Mouse (Mus musculus): ENCODE measurements around the gene Tmeff2. TPM values are rescaled to one million over a fixed set of nuclear protein-coding genes. Genes with fewer than 3 reads are reported as not detected.

The Tmeff2 gene
- polyA plus RNA-seq, 1 experiment, result 0.55 TPM

DNA sequence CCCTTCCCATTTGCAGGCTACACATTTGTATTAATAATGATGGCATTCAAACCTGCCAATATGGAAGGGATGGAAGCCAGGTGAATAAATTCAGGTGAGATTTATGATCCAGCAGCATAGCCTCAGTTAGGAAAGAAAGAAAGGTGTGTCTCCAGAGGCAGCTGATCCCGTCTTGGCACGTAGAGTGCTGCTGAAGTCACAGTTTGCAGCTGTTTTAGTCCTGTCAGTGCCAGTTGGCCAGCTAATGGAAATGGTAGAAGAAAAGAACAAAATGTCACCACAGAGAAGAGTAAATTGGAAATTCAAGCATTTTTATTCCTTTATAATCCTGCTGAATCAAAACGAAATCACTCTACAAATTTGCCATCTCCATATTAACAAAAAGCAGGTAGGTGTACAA lies 99.3 kb downstream of the Tmeff2 start:
- WGBS, result 86% methylated on average over 3 of the region's 3 CpGs

DNA sequence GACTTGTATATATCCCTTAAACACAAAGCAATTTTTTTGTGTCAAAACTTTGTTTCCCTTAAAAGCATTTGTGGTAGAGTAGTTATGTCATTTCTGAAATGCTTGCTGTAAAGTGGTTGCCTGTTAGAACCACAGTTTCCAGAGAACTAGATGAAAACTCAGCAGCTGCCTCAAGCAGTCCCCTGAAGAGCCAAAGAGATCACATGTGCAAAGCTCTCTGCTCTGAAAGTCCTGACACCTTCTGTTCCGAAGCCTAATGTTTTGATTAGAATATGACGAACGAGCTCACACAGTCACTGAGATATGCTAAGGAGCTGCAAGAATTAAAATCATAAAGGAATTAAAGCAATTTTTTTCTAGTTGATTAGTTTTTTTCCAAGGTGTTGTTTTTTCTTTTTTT lies 107.9 kb downstream of the Tmeff2 start:
- no peak overlapping the region for H3K27ac ChIP-seq (ENCODE audit: control insufficient read depth, insufficient read depth, low read length)

More for the DNA sequence above, 99.3 kb downstream of the Tmeff2 start:
- H3K27me3 ChIP-seq (ENCODE audit: control insufficient read depth, insufficient read depth, low read length), result no peaks in the 10 kb centered on the region
- H3K4me1 ChIP-seq (replicated peaks; ENCODE audit: control insufficient read depth, insufficient read depth, low read length), result no peaks in the 10 kb centered on the region
- DNase-seq, result no peak
- H3K36me3 ChIP-seq (ENCODE audit: control insufficient read depth, insufficient read depth, low read length), result no peaks in the 10 kb centered on the region
- TF ChIP-seq CTCF (IDR thresholded peaks at IDR 0.05; ENCODE audit: borderline replicate concordance, control insufficient read depth, extremely low read depth, insufficient read depth, low read length, poor library complexity) (no peak), POLR2A (IDR thresholded peaks at IDR 0.05; ENCODE audit: control insufficient read depth, extremely low read depth, insufficient read depth, low read length, poor library complexity) (no peak)
- H3K27ac ChIP-seq (ENCODE audit: control insufficient read depth, insufficient read depth, low read length), result no peak overlapping the region
- H3K4me3 ChIP-seq (ENCODE audit: control insufficient read depth, insufficient read depth, low read length), result no peak overlapping the region

DNA sequence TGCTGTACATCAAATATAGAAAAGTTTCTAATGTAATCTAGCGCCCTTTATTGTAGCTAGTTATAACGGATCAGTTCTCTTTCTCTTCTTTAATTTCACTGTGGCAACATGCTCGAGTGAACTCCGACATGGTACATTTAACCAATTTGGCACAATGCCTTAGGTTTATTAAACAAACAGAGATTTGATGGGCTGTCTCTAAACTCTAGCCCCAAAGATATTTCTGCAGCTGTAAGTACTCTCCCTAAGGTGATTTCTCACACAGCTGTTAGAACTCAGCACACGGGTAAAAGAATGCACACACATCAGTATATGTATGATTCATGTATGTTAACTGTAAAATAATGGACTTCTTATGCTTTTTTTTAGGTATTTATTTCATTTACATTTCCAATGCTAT lies 139.8 kb downstream of the Tmeff2 start:
- no peak for DNase-seq
- Histone ChIP-seq H3K4me3 (ENCODE audit: control insufficient read depth, insufficient read depth, low read length) (no peak overlapping the region), H3K27me3 (ENCODE audit: control insufficient read depth, insufficient read depth, low read length) (no peaks in the 10 kb centered on the region), H3K27ac (ENCODE audit: control insufficient read depth, insufficient read depth, low read length) (no peak overlapping the region), H3K36me3 (ENCODE audit: control insufficient read depth, insufficient read depth, low read length) (no peaks in the 10 kb centered on the region), H3K4me1 (replicated peaks; ENCODE audit: control insufficient read depth, insufficient read depth, low read length) (no peaks in the 10 kb centered on the region)
- TF ChIP-seq POLR2A (IDR thresholded peaks at IDR 0.05; ENCODE audit: control insufficient read depth, extremely low read depth, insufficient read depth, low read length, poor library complexity), result no peak
- TF ChIP-seq CTCF (IDR thresholded peaks at IDR 0.05; ENCODE audit: borderline replicate concordance, control insufficient read depth, extremely low read depth, insufficient read depth, low read length, poor library complexity), result no peak
- 93% methylated on average over 5 of the region's 5 CpGs for WGBS

More for the DNA sequence above, 107.9 kb downstream of the Tmeff2 start:
- Histone ChIP-seq H3K4me1 (replicated peaks; ENCODE audit: control insufficient read depth, insufficient read depth, low read length) (no peaks in the 10 kb centered on the region), H3K4me3 (ENCODE audit: control insufficient read depth, insufficient read depth, low read length) (no peak overlapping the region), H3K36me3 (ENCODE audit: control insufficient read depth, insufficient read depth, low read length) (no peaks in the 10 kb centered on the region), H3K27me3 (ENCODE audit: control insufficient read depth, insufficient read depth, low read length) (no peaks in the 10 kb centered on the region)
- DNase-seq, result no peak
- TF ChIP-seq POLR2A (IDR thresholded peaks at IDR 0.05; ENCODE audit: control insufficient read depth, extremely low read depth, insufficient read depth, low read length, poor library complexity) (no peak), CTCF (IDR thresholded peaks at IDR 0.05; ENCODE audit: borderline replicate concordance, control insufficient read depth, extremely low read depth, insufficient read depth, low read length, poor library complexity) (no peak)
- 88% methylated on average over 3 of the region's 3 CpGs for WGBS

DNA sequence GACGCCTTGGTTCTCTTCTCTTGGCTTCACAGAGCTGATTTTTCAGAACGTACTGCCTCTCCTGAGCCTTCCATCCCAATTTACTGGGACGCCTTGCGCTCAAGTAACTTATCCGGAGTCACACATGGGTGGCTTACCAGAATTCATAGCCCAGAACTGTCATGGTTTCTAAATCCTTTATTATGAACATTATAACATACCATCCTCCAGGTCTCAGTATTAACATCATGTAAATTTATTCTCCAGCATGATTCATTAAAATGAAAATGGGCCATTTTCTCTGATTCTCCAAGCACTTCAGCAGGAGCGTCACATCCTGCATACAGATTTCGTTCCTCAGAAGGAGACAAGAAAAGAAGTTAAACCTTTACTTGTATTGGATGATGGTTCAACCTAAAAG lies 144.4 kb downstream of the Tmeff2 start:
- Histone ChIP-seq H3K27me3 (ENCODE audit: control insufficient read depth, insufficient read depth, low read length) (no peaks in the 10 kb centered on the region), H3K27ac (ENCODE audit: control insufficient read depth, insufficient read depth, low read length) (no peak overlapping the region), H3K4me1 (replicated peaks; ENCODE audit: control insufficient read depth, insufficient read depth, low read length) (no peaks in the 10 kb centered on the region), H3K36me3 (ENCODE audit: control insufficient read depth, insufficient read depth, low read length) (no peaks in the 10 kb centered on the region), H3K4me3 (ENCODE audit: control insufficient read depth, insufficient read depth, low read length) (no peak overlapping the region)
- TF ChIP-seq CTCF (IDR thresholded peaks at IDR 0.05; ENCODE audit: borderline replicate concordance, control insufficient read depth, extremely low read depth, insufficient read depth, low read length, poor library complexity) (no peak), POLR2A (IDR thresholded peaks at IDR 0.05; ENCODE audit: control insufficient read depth, extremely low read depth, insufficient read depth, low read length, poor library complexity) (no peak)
- DNase-seq, result no peak
- WGBS, result 95% methylated on average over 7 of the region's 7 CpGs

DNA sequence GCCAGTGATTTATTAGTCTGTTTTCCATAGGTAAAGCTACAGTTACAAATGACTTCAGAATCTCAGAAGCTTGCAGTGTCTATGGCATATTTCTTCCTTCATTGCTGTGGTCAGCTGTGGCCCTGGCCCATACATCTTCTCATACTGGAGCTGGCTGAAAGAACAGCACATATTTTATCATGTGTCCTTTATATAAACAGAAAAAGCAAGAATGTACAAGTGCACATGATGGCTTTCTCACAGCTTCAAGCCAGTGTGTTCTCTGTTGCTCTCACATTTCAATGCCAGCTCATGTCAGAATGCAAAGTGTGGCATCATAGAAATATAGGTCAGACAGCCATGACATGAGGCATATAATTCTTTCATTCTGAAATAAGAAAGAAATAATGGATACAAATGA lies 164.1 kb downstream of the Tmeff2 start:
- H3K27me3 ChIP-seq (ENCODE audit: control insufficient read depth, insufficient read depth, low read length), result no peaks in the 10 kb centered on the region
- no peaks in the 10 kb centered on the region for H3K4me1 ChIP-seq (replicated peaks; ENCODE audit: control insufficient read depth, insufficient read depth, low read length)
- no peaks in the 10 kb centered on the region for H3K36me3 ChIP-seq (ENCODE audit: control insufficient read depth, insufficient read depth, low read length)
- no peak for DNase-seq
- no peak overlapping the region for H3K27ac ChIP-seq (ENCODE audit: control insufficient read depth, insufficient read depth, low read length)
- TF ChIP-seq POLR2A (IDR thresholded peaks at IDR 0.05; ENCODE audit: control insufficient read depth, extremely low read depth, insufficient read depth, low read length, poor library complexity) (no peak), CTCF (IDR thresholded peaks at IDR 0.05; ENCODE audit: borderline replicate concordance, control insufficient read depth, extremely low read depth, insufficient read depth, low read length, poor library complexity) (no peak)
- H3K4me3 ChIP-seq (ENCODE audit: control insufficient read depth, insufficient read depth, low read length), result no peak overlapping the region

DNA sequence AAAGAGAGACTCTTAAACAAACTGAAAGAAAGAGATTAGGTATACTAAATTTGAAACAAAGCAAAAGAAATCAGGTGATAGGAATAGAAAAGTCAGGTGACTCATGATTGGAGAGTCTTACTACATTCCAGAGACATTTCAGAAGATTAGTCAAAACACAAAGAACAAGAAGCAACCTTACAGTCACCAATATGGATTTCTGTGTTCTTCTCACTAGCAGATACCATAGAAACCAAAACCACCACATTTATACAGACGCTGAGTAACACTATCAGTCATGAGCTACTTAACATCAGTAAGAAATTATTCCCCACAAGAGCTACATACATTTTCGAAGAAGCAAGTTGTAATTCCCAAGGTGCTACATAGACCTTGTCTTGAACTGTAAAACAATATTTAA lies 165.2 kb downstream of the Tmeff2 start:
- WGBS, result 90% methylated on average over 2 of the region's 2 CpGs
- no peak for DNase-seq
- Histone ChIP-seq H3K36me3 (ENCODE audit: control insufficient read depth, insufficient read depth, low read length) (no peaks in the 10 kb centered on the region), H3K4me3 (ENCODE audit: control insufficient read depth, insufficient read depth, low read length) (no peak overlapping the region), H3K27me3 (ENCODE audit: control insufficient read depth, insufficient read depth, low read length) (no peaks in the 10 kb centered on the region), H3K27ac (ENCODE audit: control insufficient read depth, insufficient read depth, low read length) (no peak overlapping the region), H3K4me1 (replicated peaks; ENCODE audit: control insufficient read depth, insufficient read depth, low read length) (no peaks in the 10 kb centered on the region)
- TF ChIP-seq CTCF (IDR thresholded peaks at IDR 0.05; ENCODE audit: borderline replicate concordance, control insufficient read depth, extremely low read depth, insufficient read depth, low read length, poor library complexity) (no peak), POLR2A (IDR thresholded peaks at IDR 0.05; ENCODE audit: control insufficient read depth, extremely low read depth, insufficient read depth, low read length, poor library complexity) (no peak)

DNA sequence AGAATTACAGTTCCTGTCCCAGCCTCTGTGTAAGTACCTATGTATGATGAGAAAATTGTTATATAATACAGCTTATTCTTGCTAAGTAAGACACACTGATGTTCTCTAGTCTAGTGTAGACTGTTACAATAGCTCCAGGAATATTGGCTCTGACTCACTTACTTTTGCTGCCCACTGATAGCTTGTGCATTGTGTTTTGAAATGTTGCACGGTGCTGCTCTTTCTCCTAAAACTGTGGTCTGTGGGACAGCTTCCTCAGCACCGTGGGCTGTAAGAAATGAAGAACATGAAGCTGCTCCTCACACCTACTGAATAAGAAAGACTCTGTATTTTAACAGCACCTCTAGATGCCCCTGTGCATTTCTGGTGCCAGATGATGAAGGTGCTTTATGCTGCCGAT lies 168.4 kb downstream of the Tmeff2 start:
- WGBS, result 50% methylated on average over 3 of the region's 3 CpGs
- TF ChIP-seq CTCF (IDR thresholded peaks at IDR 0.05; ENCODE audit: borderline replicate concordance, control insufficient read depth, extremely low read depth, insufficient read depth, low read length, poor library complexity), result no peak
- TF ChIP-seq POLR2A (IDR thresholded peaks at IDR 0.05; ENCODE audit: control insufficient read depth, extremely low read depth, insufficient read depth, low read length, poor library complexity), result no peak
- H3K36me3 ChIP-seq (ENCODE audit: control insufficient read depth, insufficient read depth, low read length), result no peaks in the 10 kb centered on the region
- H3K27me3 ChIP-seq (ENCODE audit: control insufficient read depth, insufficient read depth, low read length), result no peaks in the 10 kb centered on the region
- DNase-seq, result no peak
- no peaks in the 10 kb centered on the region for H3K4me1 ChIP-seq (replicated peaks; ENCODE audit: control insufficient read depth, insufficient read depth, low read length)
- H3K4me3 ChIP-seq (ENCODE audit: control insufficient read depth, insufficient read depth, low read length), result no peak overlapping the region
- no peak overlapping the region for H3K27ac ChIP-seq (ENCODE audit: control insufficient read depth, insufficient read depth, low read length)
